Mouse (Mus musculus) cortical plate, adult 2 months (tissue): ENCODE results near the gene Ifrd2. TPM values are rescaled to one million over a fixed set of nuclear protein-coding genes. Genes with fewer than 3 reads are reported as not detected.
"Not testable (repeated sequence)": the region's sequence is repeated elsewhere in the genome, so short reads cannot be mapped to it uniquely, and the experiment has no call there.

Experiments
- H3K27ac ChIP-seq: fragments of 200-500 bp; 2 replicates; pipeline ENCODE4 v1.5.1; 2012; ENCODE audit warnings: low read length, control low read depth, inconsistent platforms; ENCODE audit not compliant: insufficient read depth
- H3K4me1 ChIP-seq: fragments of 200-500 bp; 2 replicates; pipeline ENCODE4 v1.6.1; 2011; ENCODE audit warnings: low read length; ENCODE audit not compliant: control insufficient read depth, insufficient read depth
- H3K4me3 ChIP-seq: fragments of 200-500 bp; 2 replicates; pipeline ENCODE4 v1.5.1; 2011; ENCODE audit warnings: mild to moderate bottlenecking, low read length, control low read depth; ENCODE audit not compliant: insufficient read depth
- CTCF ChIP-seq: fragments of 200-500 bp; IDR thresholded peaks from 2 replicates; pipeline ENCODE4 v1.5.1; 2011; ENCODE audit warnings: mild to moderate bottlenecking, control low read depth, low read length; ENCODE audit not compliant: insufficient read depth; ENCODE audit errors: extremely low read depth
- POLR2A ChIP-seq: fragments of 200-500 bp; IDR thresholded peaks from 2 replicates; pipeline ENCODE4 v1.6.1; 2011; ENCODE audit warnings: mild to moderate bottlenecking, low read length, control low read depth; ENCODE audit not compliant: insufficient read depth; ENCODE audit errors: extremely low read depth
- polyA plus RNA-seq: library from polyadenylated mRNA; depleted of rRNA; stranded (reverse); fragments of >200 nt; gene quantifications from 2 replicates; pipeline ENCODE4 v1.2.3, GENCODE M21; 2012

Ifrd2 gene
- polyA plus RNA-seq, 1 experiment, result 16.3 TPM

GRCm38 (mm10) chr9:107571534-107572326 lies 15.7 kb upstream of the Ifrd2 start:
- peaks cover 7% of the 10 kb centered on the region for H3K4me1 ChIP-seq
- H3K27ac ChIP-seq, result no peak overlapping the region
- TF ChIP-seq POLR2A (no peak), CTCF (no peak)
- H3K4me3 ChIP-seq, result no peak overlapping the region

- no peak for TF ChIP-seq CTCF
- no peak for TF ChIP-seq POLR2A
- no peak overlapping the region for H3K27ac ChIP-seq
- no peak overlapping the region for H3K4me3 ChIP-seq
- H3K4me1 ChIP-seq, result peaks cover 7% of the 10 kb centered on the region
These were observed 15.1 kb upstream of the Ifrd2 start for GRCm38 (mm10) chr9:107572327-107572662.

- not testable (repeated sequence) for H3K4me1 ChIP-seq, H3K27ac ChIP-seq, H3K4me3 ChIP-seq
These were observed 13.7 kb upstream of the Ifrd2 start for GRCm38 (mm10) chr9:107573774-107574173.

GRCm38 (mm10) chr9:107575579-107576356 lies 11.7 kb upstream of the Ifrd2 start:
- Histone ChIP-seq H3K27ac (0 out of 2 replicates have a peak overlapping the region, but pooled peaks have one; percentile 25), H3K4me1 (peaks cover 4% of the 10 kb centered on the region; the same call in 1 of the 2 replicates), H3K4me3 (no peak overlapping the region)
- TF ChIP-seq POLR2A, result no peak
- no peak for TF ChIP-seq CTCF

GRCm38 (mm10) chr9:107576357-107577107 lies 10.9 kb upstream of the Ifrd2 start, which contains the start of gene Hyal1:
Gene Hyal1, plus strand, starts transcription at chr9:107576927.
- 0 out of 2 replicates have a peak within 1 kb of the TSS, but pooled peaks have one; percentile 25 for H3K27ac ChIP-seq
- H3K4me1 ChIP-seq, result peaks cover 6% of the 10 kb centered on the region
- peak within 1 kb of the TSS; percentile 16; the same call in 1 of the 2 replicates for H3K4me3 ChIP-seq
- TF ChIP-seq POLR2A, result peak; percentile 55; the same call in 1 of the 2 replicates
- TF ChIP-seq CTCF, result no peak

- peaks cover 6% of the 10 kb centered on the region for H3K4me1 ChIP-seq
These were observed 9.6 kb upstream of the Ifrd2 start for GRCm38 (mm10) chr9:107577871-107578270.

GRCm38 (mm10) chr9:107578587-107578986 lies 8.9 kb upstream of the Ifrd2 start, which contains the start of gene Naa80:
Gene Naa80, plus strand, starts transcription at chr9:107578887.
- peaks cover 6% of the 10 kb centered on the region for H3K4me1 ChIP-seq
- no peak within 1 kb of the TSS for H3K4me3 ChIP-seq
- H3K27ac ChIP-seq, result no peak within 1 kb of the TSS
- TF ChIP-seq POLR2A (no peak), CTCF (no peak)

More at GRCm38 (mm10) chr9:107577871-107578270, 9.6 kb upstream of the Ifrd2 start:
- TF ChIP-seq POLR2A, result no peak
- no peak for TF ChIP-seq CTCF
- no peak overlapping the region for H3K27ac ChIP-seq
- no peak overlapping the region for H3K4me3 ChIP-seq

GRCm38 (mm10) chr9:107579023-107579900 lies 8.2 kb upstream of the Ifrd2 start:
- Histone ChIP-seq H3K4me3 (no peak overlapping the region), H3K4me1 (peaks cover 6% of the 10 kb centered on the region), H3K27ac (no peak overlapping the region)
- TF ChIP-seq CTCF (no peak), POLR2A (no peak)
